Mouse (Mus musculus): ENCODE measurements around the gene Herc4.

The Herc4 gene

DNA sequence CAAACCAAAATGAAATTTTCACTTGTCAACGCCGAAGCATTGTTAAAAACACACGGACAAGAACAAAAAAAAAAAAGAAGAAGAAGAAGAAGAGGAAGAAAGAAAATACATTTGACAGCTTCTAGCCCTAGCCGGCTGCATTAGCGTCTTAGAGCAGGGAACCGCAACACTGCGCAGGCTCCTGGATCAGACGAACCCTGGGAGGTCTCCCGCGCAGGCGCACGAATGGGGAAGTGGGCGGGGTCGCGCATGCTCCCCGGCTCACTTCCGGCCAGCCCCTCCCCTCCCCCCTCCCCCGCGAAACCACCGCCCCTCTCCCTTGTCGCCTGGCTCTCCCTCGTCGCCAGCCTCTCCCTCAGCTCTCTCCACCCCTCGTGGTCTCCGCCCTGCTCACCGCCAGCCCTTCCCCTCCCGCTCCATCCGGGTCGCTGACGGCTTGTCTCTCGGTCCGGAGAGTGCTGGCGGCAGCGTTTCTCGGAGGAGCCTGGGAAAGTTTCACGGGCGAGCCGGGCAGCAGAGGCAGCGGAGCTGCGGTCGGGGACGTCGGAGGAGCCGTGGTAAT, at the start of gene Herc4:
Gene Herc4, plus strand, starts transcription at position 318 of the 562 bp plus-strand sequence.
- peak; percentile 79 to 94 for DNase-seq (ENCODE audit: low spot score in 2 of 2)

DNA sequence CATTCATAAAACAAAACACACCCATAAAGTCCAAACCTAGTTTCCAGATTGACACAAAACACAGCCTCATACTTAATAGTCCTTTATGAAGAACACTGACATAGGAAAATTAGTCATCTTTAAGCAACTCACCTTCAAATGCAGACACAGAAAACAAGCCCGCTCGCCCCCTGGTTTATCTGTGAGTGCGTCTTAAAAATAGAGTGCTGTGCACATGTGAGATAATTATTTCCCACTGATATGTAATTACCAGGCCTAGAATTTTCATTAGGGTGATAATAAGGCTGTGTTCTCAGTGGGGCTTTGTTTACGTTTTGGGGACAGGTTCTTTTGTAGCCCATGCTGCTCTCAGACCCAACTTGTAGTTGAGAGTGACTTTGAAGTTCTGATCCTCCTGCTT, 44.6 kb upstream of the Herc4 start:
- no peak for DNase-seq (ENCODE audit: low spot score in 2 of 2)

DNA sequence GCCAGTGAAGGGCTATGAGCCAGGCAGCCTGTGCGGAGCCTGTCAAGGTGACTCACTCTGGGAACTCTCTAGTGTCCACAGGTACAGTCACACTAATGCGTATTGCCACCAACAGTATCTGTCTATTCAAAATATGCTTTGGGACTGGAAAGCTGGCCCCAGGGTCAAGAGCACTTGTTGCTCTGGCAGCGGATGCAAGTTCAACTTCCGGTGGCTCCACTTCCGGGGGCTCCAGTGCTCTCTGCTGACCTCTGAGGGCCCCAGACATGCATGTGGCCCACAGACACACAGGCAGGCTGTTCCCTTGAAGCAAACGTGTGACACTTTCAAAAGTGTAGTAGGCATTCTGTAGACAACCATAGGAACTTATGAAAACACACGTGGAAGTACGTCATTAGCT, 42.1 kb upstream of the Herc4 start:
- DNase-seq (ENCODE audit: low spot score in 2 of 2) = no peak

DNA sequence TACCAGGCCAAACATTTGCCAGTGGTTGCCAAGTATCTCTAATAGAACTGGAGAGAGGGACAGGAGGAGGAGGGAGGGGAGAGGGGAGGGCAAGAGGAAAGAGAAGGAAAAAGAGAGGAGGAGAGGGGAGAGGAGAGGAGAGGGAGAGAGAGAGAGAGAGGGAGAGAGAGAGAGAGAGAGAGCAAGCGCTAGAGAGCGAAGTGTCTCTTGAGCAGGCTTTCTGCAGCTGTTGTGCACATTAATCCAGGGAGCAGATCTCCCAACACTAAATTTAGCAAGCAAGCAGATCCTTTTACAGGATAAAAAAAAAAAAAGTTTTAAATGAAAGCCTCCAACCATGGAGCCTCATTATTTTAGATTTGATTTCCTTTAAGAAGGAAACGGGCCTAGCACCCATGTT, 40.6 kb upstream of the Herc4 start:
- DNase-seq (ENCODE audit: low spot score in 2 of 2) = no peak

DNA sequence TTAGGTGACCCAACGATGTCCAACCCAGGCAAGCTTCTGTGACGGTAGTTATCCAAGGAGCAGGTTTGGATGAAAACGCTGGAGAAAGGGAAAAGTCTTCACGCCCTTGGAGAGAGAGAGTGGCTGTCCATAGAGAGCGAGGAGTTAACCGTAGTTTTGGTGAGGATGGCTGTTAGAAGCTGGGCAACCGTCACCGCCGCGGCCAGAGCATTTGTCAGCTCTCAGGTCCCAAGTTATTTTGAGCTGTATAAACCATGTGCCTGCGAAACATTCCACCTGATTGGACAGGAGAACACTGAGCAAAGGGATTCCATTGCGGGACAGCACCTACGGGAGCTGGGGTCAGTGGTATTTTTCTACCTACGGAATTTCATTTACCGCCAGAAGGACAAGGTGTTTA, 39.9 kb upstream of the Herc4 start, which contains the start of gene Mypn:
Gene Mypn, minus strand, starts transcription at position 225 of the 400 bp plus-strand sequence.
- DNase-seq (ENCODE audit: low spot score in 2 of 2) = no peak

DNA sequence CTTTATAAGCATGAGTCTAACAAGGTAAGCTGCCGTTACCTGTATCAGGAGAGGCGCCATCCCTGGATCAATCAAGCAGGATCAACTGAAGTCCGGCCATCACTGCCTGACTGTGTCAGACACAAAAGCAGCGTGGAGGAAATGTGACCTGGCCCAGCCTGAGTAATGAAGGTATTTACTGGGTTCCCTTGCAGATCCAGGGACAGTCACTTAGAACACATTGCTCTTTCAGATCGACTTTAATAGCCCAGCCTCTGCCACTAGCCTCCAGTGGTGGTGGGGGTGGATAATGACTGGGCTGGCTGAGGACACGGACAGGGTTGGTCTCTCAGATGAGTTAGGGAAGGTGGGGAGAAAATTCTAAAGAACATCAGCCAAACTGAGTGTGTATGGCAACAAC, 34.7 kb upstream of the Herc4 start:
- no peak for DNase-seq (ENCODE audit: low spot score in 2 of 2)

DNA sequence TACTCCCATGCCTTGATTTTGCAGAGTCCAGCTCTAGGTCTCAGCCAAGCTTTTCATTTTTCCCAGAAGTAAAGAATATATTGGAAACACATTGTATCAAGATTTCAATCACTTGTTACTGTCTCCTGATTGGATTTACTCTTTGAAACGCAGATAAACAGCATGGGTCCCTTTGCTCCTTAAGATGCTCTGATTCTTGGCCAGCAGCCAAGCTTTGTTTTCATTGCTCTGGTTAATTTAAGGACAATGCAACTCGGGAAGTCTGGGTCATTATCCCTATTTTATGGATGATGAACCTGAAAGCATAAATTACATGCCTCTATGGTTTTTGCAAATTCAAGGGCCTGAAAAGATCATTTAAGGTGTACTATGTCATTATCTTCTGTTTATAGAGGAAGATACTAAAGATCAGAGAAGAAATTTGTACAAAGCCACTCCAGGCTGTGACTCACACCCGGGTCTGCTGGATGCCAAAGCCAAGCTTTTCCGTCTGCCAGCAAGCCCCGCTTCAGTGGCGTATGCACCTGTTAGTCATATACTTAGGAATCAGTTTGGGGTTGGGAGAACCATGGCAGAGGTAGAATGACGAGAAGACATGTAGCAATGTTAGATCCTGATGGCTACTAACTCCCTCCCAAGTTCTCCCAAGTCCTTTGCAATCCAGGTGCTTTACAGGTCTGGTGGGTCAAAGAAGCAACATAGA, 22.4 kb upstream of the Herc4 start:
- DNase-seq (ENCODE audit: low spot score in 2 of 2) = no peak

DNA sequence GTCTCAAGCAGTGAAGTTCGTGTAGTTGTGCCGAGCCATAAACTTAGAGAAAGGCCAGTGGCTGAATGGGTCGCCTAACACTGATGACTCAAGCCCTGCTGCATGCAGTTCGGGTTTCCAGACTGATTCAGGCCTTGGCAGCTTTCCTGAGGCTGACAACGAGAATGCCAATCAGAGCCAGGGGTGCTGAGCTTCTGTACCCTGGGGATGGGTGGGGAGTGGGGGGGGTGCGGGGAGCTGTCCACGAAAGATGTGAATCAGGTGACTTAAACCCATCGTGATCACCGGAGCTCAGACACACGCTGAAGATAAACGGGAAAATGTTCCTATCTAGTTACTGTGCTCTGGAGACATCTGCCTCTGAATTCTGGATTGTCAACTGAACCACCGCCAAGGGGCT, 19.3 kb upstream of the Herc4 start:
- DNase-seq (ENCODE audit: low spot score in 2 of 2) = no peak

DNA sequence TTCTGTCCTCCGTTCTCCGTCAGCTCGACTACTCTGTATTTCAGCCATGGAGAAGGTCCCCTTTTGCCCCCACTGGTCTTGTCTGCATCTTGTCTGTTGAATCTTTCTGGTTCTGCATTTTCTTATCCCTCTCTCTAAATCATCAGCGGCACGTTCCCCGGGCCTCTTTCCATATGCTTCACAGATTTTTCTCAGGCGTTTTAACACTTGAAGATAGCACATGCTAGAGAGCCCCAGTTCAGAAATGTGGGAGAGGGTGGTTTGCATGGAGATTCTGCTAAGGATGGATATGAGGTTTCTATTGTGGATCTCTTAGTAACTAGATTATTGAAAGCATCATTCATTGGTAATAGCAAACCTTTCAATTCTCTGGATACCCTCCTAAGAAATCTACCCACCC, 13.3 kb upstream of the Herc4 start:
- peak in 1 of 2 experiments; percentile 30 for DNase-seq (ENCODE audit: low spot score in 2 of 2)

DNA sequence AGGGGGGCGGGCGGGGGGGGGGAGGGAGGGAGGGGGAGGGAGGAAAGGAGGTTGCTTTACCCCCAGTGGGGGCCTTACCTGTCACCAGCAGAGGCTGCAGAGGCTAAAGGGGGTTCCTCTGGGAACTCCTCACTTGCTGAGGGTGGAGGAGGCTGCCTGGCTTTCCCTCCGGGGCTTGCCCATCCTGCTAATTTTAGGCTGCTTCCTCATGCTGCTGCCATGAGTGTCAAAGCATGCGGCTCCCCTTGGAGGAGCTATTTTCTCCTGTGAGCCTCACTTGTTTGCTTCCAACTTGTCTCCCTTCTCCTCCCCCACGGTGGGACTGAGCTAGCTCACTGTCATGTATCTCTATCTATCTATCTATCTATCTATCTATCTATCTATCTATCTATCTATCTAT, 12.8 kb upstream of the Herc4 start:
- DNase-seq (ENCODE audit: low spot score in 2 of 2) = peak in 1 of 2 experiments; percentile 31

DNA sequence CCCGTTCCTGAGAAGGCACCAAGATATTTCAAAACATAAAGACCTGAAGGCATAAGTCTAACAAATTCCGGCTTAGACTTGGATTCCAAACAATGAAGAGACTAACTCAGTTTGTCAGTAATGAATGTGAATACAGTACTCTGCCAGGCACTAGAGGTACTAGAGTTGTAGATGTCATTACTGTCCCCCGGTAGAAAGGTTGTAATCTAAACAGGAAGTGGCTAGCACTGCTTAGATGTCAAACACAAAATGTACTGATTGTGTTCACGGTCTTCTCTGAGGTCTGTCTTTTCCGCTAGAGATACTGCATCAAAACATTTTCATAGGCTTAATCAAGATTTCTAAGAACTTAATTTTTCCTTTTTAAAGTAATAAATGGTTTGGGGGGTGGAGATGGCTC, 12.0 kb upstream of the Herc4 start:
- no peak for DNase-seq (ENCODE audit: low spot score in 2 of 2)

DNA sequence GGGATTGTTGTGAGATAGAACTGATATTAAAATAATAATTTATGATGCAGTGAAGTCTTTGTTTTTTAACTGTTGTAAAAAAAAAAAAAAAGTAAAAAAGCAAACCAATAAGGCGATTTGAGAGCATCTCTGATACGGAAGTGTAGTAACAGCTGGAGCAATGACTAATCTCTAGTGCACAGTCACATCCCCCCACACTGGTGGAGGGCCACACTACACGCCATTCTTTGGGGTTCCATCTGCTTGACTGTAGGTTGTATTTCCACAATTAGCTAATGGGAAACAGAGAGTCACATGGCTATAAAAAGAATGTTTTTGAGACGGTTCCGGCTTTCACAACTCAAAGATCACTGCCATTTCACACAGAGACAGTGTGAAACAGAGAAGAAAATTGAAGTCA, 9.5 kb upstream of the Herc4 start:
- peak in 1 of 2 experiments; percentile 29 for DNase-seq (ENCODE audit: low spot score in 2 of 2)

DNA sequence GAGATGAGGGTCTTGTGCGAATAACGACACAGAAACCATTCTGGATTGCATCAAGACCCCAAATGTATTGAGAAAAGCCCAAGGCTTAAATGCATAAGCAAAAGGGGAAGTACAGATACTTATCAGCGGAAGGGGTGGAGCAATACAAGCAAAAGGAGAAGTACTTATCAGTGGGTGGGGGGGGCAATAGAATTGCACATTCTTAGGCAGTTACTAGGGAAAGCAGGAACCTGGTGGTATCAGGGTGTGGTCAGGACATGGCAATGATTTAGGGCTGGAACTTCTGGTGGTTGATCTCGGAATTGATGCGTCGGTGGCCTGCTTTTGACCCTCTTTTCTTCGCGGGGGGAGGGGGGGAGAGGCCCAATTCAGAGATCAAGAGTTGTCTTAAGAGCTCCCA, 7.7 kb upstream of the Herc4 start:
- DNase-seq (ENCODE audit: low spot score in 2 of 2) = no peak

DNA sequence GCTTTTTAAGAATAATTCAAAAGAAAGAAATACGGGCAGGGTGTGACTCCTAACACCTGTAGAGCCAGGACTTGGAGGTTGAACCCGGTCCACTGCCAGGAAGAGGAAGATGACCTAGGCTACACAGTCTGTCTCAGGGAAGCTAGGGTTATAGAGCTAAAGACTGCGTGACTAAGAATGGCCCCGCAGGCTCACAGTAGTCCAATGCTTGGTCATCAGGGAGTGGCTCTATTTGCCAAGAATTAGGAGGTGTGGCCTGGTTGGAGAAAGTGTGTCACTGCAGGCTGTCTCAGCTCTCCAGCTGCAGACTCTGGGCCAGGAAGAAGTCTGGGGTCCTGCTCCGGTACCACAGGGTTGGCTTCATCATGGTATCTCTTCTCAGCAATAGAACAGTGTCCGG, 6.9 kb upstream of the Herc4 start:
- DNase-seq (ENCODE audit: low spot score in 2 of 2) = no peak

DNA sequence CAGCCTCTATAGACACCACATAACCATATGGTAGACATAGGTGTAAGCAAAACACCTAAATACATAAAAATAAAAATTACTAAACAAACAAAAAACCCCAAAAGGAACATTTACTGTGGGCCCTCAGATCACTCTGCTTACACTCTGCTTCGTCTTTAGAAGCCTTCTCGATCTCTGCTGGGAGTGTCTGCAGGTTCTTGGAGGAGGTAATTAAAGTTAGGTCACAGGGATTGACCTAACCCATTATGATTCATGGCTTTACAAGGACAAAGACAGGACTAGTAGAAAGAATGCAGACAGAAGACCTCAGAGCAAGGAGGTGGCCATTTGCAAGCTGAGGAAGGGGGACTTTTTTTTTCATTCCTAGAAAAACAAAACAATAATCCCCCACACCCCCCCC, 6.4 kb upstream of the Herc4 start:
- no peak for DNase-seq (ENCODE audit: low spot score in 2 of 2)

DNA sequence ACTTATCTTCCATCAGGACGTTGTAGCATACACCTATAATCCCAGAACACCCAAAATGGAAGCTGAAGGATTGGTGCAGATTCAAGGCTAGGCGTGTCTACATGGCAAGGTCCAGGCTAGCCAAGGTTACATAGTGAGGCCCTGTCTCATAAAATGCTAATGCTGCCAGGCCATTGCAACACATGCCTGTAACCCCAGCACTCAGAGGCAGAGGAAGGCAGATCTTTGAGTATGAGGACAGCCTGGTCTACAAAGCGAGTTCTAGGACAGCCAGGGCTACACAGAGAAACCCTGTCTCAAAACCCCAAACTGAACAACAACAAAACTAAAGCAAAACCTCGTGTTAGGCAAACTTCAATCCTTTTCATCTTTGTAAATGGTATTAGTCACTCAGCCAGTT, 5.5 kb upstream of the Herc4 start:
- no peak for DNase-seq (ENCODE audit: low spot score in 2 of 2)

DNA sequence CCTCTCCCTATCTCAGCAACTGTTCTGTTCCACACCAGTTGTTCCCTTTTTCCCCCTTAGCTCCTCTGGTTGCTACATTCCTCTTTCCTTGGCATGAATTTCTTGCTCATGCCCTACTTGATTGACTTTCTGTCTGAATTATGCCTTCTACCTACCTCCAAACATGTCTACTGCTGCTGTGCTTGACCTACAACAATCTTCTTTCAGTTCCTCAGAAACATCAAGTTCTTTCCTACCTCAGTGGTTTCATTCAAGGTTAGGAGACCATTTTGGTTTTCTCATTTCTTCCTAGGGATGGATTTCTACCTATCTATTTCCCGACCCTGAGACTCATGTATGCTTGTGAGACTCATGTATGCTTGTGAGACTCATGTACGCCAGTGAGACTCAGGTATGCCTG, 3.8 kb upstream of the Herc4 start:
- no peak for DNase-seq (ENCODE audit: low spot score in 2 of 2)

DNA sequence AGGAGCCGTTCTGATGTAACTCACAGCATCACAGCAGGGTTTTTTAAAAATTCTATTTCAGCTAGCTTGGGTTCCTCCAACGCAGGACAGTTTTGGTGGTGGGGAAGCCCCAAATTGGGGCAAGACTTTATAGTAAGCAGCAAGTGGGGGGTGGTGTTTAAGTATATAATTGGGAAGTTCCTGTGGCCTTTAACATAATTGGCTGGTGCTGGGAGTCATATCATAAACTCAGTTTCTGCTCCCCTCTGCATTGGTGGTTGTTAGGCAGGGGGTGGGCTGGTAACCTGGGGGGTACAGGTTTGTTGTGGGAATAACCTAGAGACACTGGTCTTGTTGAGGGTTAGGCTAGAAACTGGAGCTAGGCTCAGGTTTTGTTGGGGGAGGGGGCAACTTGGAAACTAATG, 2.7 kb upstream of the Herc4 start:
- no peak for DNase-seq (ENCODE audit: low spot score in 2 of 2)

DNA sequence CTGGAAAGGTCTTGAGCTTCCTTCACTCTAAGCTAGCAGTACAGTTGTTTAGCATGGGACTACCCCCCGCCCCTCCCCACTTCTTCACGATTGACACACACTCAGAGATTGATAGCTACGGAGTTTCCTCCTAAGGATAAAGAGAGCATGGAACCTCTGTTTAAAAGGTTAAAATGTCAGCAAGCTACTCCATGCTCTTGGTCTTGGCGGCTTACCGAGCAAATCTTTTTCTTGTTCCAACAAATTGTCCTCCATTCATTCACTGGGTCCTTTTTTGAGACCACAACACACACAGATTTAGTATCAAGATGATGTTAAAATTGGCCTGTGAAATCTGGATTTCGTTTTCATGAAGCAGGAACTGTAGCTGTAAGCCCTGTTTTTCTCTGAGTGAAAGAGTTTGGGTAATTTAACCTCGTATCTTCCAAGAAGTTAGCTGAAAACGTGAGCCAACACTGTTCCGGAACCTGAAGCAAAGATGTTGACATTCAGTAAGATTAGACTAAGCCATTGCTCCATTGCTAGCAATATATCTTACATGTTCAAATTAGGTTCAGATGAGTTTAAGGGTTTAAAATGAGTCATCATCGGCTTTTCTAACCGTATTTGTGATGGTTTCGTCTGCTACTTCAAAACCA, 693 bp upstream of the Herc4 start:
- DNase-seq (ENCODE audit: low spot score in 2 of 2) = no peak

DNA sequence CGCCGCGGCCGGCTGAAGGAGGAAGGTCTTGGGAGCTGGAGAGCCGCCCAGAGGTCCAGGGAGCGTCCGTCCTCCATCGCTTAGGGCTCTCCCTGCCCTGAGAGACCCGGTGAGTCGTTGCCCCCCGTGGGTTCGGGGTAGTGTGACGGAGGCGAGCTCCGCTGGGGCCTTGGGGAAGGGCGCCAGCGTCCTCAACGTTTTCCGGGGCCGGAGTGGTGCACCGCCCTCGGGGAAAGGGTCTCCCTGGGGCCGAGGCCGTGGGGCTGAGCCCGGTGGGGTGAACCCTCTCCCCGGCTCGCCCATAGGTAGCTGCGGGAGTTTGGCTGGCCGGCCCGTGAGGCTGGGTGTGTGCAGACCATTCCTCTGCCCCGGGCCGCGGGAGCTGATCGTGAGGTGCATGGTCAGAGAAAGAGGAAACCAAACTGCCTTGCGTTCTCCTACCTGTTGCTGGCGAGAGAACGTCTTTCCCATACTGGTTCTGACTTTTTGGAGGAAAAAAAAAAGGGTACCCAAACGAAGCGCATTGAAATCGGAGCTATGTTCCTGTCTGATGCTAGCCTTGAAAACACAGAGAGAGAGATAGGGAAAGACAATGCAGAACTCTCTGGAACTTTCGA, 553 bp downstream of the Herc4 start:
- no peak for DNase-seq (ENCODE audit: low spot score in 2 of 2)

DNA sequence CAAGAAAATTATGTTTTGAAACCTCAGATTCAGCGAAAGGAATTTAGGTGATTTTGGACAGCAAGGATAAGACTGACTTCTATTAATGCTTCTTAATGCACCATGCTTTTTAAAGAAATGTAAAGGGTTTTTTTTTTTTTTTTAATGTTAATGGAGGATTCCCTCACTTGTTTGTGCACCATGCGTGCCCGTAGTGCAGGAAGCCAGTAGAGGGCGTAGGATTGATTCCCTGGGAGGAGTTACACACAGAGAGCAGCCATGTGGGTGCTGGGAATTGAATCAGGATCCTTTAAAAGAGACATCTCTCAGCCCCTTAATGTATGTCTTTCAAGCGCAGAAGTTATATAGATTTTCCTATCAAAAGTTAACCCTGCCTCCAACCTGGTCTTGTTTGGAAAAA, 1.1 kb downstream of the Herc4 start:
- DNase-seq (ENCODE audit: low spot score in 2 of 2) = no peak

DNA sequence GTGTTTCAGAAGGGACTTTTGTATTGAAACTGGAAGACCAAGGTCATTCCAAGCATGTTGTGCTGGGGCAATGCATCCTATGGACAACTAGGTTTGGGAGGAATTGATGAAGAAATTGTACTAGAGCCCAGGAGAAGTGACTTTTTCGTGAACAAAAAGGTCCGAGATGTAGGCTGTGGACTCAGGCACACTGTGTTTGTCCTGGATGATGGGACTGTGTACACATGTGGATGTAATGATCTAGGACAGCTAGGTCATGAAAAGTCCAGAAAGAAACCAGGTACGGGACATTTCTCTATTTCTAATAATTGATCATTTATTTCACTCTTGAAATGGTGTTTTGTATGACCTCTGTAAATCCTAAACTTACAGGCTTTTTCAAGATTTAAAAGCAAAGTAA, 2.2 kb downstream of the Herc4 start:
- DNase-seq (ENCODE audit: low spot score in 2 of 2) = no peak

DNA sequence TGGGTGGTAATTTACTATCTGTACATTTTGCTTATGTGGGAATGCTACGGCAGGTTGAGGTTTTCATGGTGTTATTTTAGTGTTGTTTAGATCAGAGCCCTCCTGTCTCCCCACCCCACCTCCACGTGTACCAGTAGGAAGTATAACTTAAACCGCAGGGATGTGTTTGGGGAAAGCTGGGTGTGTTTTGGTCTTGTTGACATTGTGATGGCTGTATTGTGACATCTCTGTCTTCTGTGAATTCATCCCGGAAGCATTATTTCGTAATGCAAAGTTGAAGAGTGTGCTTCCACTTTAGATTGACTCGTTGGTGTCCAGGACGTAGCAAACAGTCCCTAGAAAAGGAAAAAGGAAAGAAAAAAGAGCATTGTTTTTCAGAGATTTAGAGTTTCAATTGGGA, 3.8 kb downstream of the Herc4 start:
- no peak for DNase-seq (ENCODE audit: low spot score in 2 of 2)
